Mouse (Mus musculus) neutrophil, adult 83 days (primary cell): ENCODE measurements around the gene Nfkbib. TPM values are rescaled to one million over a fixed set of nuclear protein-coding genes. Genes with fewer than 3 reads are reported as not detected.

Experiments used
- total RNA-seq, 2 experiments: library from RNA; stranded (reverse); gene quantifications; one replicate each; pipeline ENCODE4 v1.2.4; 2023

Gene Nfkbib
- total RNA-seq = 10 to 100 TPM; 34.4 to 38.3 TPM

GRCm38 (mm10) chr7:28767462-28767965, at the start of gene Nfkbib:
Nfkbib (minus strand) TSS chr7:28767512.

DNA sequence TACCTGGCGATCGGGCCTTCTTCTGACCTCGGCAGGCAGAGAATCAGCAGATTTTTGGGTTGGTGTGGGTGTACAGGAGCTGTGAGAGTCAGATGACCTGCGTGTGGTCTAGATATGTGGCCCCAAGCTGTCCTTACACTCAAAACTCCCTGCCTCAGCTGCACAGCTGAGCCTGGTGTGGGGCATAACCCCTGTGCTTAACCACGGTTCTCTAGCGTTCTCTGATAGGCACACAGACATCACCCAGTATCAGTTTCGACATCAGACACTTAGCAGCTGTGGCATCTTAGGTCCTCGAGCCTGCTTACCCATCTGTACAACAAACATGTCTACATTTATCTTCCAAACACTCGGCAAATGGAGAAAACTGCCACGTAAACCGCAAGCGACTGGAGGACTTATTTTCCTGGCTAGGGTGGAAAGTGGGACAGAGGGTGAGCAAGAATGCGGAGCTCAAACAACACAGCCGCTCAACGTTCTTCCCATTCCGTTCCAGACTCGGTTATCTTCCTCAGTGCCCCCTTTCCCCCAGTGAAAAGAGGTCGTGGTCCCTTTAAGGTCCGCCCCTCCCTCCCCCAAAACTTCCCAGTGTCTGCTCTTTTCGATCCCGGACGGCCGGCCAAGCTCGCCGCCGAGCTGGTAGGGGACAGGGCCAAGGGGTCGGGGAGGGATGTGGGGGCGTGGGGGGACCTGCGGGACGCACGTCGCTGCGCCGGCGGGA, 41.1 kb upstream of the Nfkbib start, which contains the start of gene Hnrnpl:
TSS of gene Hnrnpl (plus strand) at position 321 of the 721 bp plus-strand sequence.

GRCm38 (mm10) chr7:28788307-28789195, 21.2 kb upstream of the Nfkbib start, which contains the start of gene Rinl:
Rinl (plus strand) TSS chr7:28788969.

DNA sequence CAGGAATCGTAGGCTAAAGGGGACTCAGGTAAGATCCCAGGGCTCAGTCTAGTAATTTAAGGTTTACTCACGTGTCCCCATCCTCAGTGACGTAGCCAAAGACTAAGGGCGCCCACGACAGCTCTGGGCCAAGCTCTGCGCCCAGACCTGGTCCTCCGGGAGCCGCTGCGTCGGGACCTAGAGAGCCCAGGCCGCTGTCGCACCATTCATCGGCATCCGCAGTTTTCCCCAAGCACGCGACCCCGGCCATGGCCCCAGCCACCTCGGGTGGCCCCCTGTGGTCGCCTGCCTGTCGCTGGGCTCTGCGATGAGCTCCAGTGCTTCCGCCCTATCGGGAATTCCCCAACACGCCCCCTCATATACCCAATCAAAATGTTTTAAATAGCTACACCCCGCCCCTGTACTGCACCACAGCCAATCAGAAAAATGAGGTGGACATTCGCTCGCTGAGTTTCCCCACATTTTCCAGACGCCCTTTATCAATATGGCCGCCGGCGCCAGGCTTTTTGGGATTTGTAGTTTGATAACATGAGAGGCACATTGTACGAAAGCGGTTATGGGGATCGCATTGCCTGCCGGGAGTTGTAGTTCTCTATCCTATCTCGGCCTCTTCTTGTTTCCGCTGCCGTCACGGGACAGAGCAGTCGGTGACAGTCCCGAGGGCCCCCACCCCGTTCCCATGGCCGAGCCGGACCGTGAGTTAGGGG, 986 bp downstream of the Nfkbib start, which contains the start of gene Sirt2:
TSS of gene Sirt2 (plus strand) at position 563 of the 707 bp plus-strand sequence.

DNA sequence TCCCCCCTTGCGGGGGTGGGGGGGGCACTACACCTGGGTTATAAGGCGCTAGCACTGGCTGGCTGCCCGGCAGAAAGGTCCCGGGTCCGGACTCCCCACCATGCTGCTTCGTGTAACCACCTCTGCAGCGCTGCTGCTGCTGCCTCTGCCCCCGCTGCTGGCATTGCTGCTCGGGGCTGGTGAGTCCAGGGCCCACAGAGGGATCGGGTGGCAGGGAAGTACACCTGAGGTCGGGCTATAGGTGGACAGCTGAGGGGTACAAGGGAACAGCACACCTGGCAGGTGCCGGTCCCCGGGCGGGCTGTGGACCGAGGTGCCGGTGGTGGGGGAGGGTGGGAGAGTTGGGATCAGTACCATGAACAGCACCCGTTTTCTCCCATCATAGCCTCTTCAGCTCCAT, 11.2 kb downstream of the Nfkbib start, which contains the start of gene Ccer2:
TSS of gene Ccer2 (plus strand) at position 96 of the 400 bp plus-strand sequence.

DNA sequence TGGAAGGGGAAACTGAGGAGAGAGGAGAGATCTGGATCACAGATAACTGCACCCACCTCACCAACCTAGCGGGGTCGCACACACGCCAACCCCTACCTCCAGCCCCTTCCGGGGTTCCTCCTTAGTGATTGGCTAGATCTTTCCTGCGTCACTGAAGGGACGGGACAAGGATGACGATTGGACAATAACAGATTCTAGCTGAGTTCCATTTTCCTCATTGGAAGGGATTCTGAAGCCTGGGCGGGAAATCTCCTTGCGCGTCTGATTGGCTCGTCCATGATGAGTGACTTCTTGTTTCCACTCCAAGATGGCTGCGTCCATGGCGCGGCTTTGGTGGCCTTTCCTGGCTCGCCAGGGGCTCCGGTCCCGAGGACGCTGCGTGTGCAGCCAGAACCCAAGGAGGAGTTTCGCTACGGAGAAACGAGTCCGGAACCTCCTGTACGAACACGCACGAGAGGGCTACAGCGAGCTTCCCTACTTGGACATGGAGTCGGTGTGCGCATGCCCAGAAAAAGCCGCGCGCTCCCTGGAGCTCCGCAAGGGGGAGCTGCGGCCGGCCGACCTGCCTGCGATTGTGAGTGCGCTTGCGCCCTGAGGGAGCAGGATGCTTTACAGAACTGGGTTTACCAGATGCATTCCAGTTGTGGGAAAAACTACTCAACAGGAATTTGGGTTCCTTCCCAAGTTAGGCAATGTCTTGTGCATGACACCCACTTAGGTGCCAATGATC, 25.4 kb downstream of the Nfkbib start, which contains the start of the genes Mrps12 and Sars2:
TSS of gene Mrps12 (minus strand) at position 112 of the 730 bp plus-strand sequence.
TSS of gene Sars2 (plus strand) at position 284 of the 730 bp plus-strand sequence.

GRCm38 (mm10) chr7:28716590-28717281, 50.6 kb downstream of the Nfkbib start, which contains the start of gene Fbxo17:
Fbxo17 (plus strand) TSS chr7:28716804.

Other genes starting within 250 kb of the Nfkbib start
- not detected for gene Ifnl3, start 244.7 kb downstream of the Nfkbib start, total RNA-seq
- gene Sycn, start 226.6 kb downstream of the Nfkbib start, total RNA-seq = not detected
- gene Nccrp1, start 220.3 kb downstream of the Nfkbib start, total RNA-seq = under 1 TPM; 0.22 to 0.44 TPM
- gene Samd4b, start 169.4 kb downstream of the Nfkbib start, total RNA-seq = 10 to 100 TPM; 36.5 to 42.9 TPM
- gene Pak4, start 169.3 kb downstream of the Nfkbib start, total RNA-seq = 10 to 100 TPM; 12.1 to 12.6 TPM
- not detected for gene Acp7, start 136.2 kb downstream of the Nfkbib start, total RNA-seq
- under 1 TPM; 0.18 to 0.33 TPM for gene Fbxo27, start 74.7 kb downstream of the Nfkbib start, total RNA-seq
- 1 to 10 TPM; 2.8 to 3.5 TPM for gene Fbxo17, start 50.7 kb downstream of the Nfkbib start, total RNA-seq
- 10 to 100 TPM; 18.5 to 22.3 TPM for gene Mrps12, start 25.7 kb downstream of the Nfkbib start, total RNA-seq
- gene Sars2, start 25.5 kb downstream of the Nfkbib start, total RNA-seq = 1 to 10 TPM; 8.6 to 8.7 TPM
- gene Ccer2, start 11.3 kb downstream of the Nfkbib start, total RNA-seq = not detected
- gene Sirt2, start 777 bp downstream of the Nfkbib start, total RNA-seq = 10 to 100 TPM; 59.4 to 63.6 TPM
- gene Rinl, start 21.5 kb upstream of the Nfkbib start, total RNA-seq = 100 to 1,000 TPM in 1 of 2 experiments, 10 to 100 TPM in 1; 99.8 to 101 TPM
- 100 to 1,000 TPM; 377 to 403 TPM for gene Hnrnpl, start 41.0 kb upstream of the Nfkbib start, total RNA-seq
- 100 to 1,000 TPM; 105 to 107 TPM for gene Ech1, start 57.7 kb upstream of the Nfkbib start, total RNA-seq
- gene Lgals4, start 66.3 kb upstream of the Nfkbib start, total RNA-seq = 10 to 100 TPM; 16.8 to 17.5 TPM
- not detected for gene Lgals7, start 96.3 kb upstream of the Nfkbib start, total RNA-seq
- not detected for gene Capn12, start 113.9 kb upstream of the Nfkbib start, total RNA-seq
- gene Actn4, start 194.8 kb upstream of the Nfkbib start, total RNA-seq = 100 to 1,000 TPM; 132 to 140 TPM
- gene Eif3k, start 214.4 kb upstream of the Nfkbib start, total RNA-seq = 100 to 1,000 TPM; 183 to 186 TPM
- 10 to 100 TPM; 39.2 to 44.9 TPM for gene Map4k1, start 214.5 kb upstream of the Nfkbib start, total RNA-seq